Mouse (Mus musculus) CH12.LX (cell line): ENCODE data around the gene Suclg2. TPM values are rescaled to one million over a fixed set of nuclear protein-coding genes. Genes with fewer than 3 reads are reported as not detected.

ENCODE experiments used
- DNase-seq: peaks from one replicate; pipeline ENCODE4 v3.0.0-alpha.2; 2013; ENCODE audit errors: extremely low read depth
- H3K27ac ChIP-seq: 2 replicates; pipeline ENCODE4 v1.5.1; 2012; ENCODE audit warnings: low read depth, mild to moderate bottlenecking, control low read depth, moderate library complexity; ENCODE audit not compliant: insufficient read depth
- H3K27me3 ChIP-seq: replicated peaks from 2 replicates; pipeline ENCODE3; 2012; ENCODE audit warnings: inconsistent platforms
- H3K36me3 ChIP-seq, 2 experiments: replicated peaks in 1 of 2; 2 replicates each; pipeline versions ENCODE3 to v1.6.1; 2012; ENCODE audit warnings: inconsistent platforms in 1 of 2, low read length in 1 of 2, mild to moderate bottlenecking in 1 of 2, mixed read lengths in 1 of 2, moderate library complexity in 1 of 2; ENCODE audit not compliant: control insufficient read depth in 1 of 2, insufficient read depth in 1 of 2
- H3K4me1 ChIP-seq, 2 experiments: 2 replicates each; pipeline ENCODE4 v1.6.1; 2012; ENCODE audit warnings: inconsistent platforms in 1 of 2, moderate library complexity in 1 of 2; ENCODE audit not compliant: insufficient read depth in 2 of 2, control insufficient read depth in 1 of 2
- H3K4me2 ChIP-seq: 2 replicates; pipeline ENCODE4 v1.6.1; 2012; ENCODE audit warnings: low read depth, mild to moderate bottlenecking, control low read depth; ENCODE audit not compliant: poor library complexity, insufficient read depth, severe bottlenecking
- H3K4me3 ChIP-seq, 3 experiments: fragments of 150-350 bp in 1 of 3; sonication (generic) in 1 of 3; replicated peaks in 1 of 3; 2 replicates each; pipeline versions ENCODE3 to v1.5.1; 2011 to 2012; ENCODE audit warnings: low read depth in 2 of 3, low read length in 2 of 3, mild to moderate bottlenecking in 2 of 3, moderate library complexity in 2 of 3, control low read depth in 1 of 3, improper control_type of control experiment in 1 of 3, inconsistent platforms in 1 of 3, mixed read lengths in 1 of 3; ENCODE audit not compliant: poor library complexity in 1 of 3
- H3K79me2 ChIP-seq: replicated peaks from 2 replicates; pipeline ENCODE4 v1.6.1; 2012; ENCODE audit warnings: mild to moderate bottlenecking, moderate library complexity; ENCODE audit not compliant: control insufficient read depth, poor library complexity, insufficient read depth, severe bottlenecking; ENCODE audit errors: extremely low read depth
- H3K9ac ChIP-seq: 2 replicates; pipeline ENCODE4 v1.6.1; 2012; ENCODE audit warnings: low read depth, mild to moderate bottlenecking, control low read depth, moderate library complexity; ENCODE audit not compliant: insufficient read depth
- H3K9me3 ChIP-seq: replicated peaks from 2 replicates; pipeline ENCODE3; 2012; ENCODE audit warnings: low read length, inconsistent platforms, mixed read lengths
- BHLHE40 ChIP-seq: IDR thresholded peaks from 2 replicates; pipeline ENCODE4 v1.6.1; 2011; ENCODE audit warnings: mild to moderate bottlenecking, low read depth, low read length, improper control_type of control experiment
- CHD2 ChIP-seq: IDR thresholded peaks from 2 replicates; pipeline ENCODE4 v1.6.1; 2011; ENCODE audit warnings: low read length, improper control_type of control experiment
- ELF1 ChIP-seq: IDR thresholded peaks from 2 replicates; pipeline ENCODE4 v1.6.1; 2014; ENCODE audit warnings: low read depth, mild to moderate bottlenecking, inconsistent platforms, low read length, improper control_type of control experiment
- GABPA ChIP-seq: IDR thresholded peaks from 2 replicates; pipeline ENCODE4 v1.6.1; 2012; ENCODE audit warnings: low read depth, low read length, improper control_type of control experiment, inconsistent platforms; ENCODE audit not compliant: insufficient replicate concordance
- IRF4 ChIP-seq: IDR thresholded peaks from 2 replicates; pipeline ENCODE4 v1.6.1; 2014; ENCODE audit warnings: low read depth, mild to moderate bottlenecking, inconsistent platforms, low read length, improper control_type of control experiment
- MAX ChIP-seq: IDR thresholded peaks from 2 replicates; pipeline ENCODE4 v1.6.1; 2011; ENCODE audit warnings: low read length, improper control_type of control experiment
- MAZ ChIP-seq: IDR thresholded peaks from 2 replicates; pipeline ENCODE4 v1.6.1; 2012; ENCODE audit warnings: low read depth, mild to moderate bottlenecking, inconsistent platforms, low read length, improper control_type of control experiment, moderate library complexity
- MXI1 ChIP-seq: IDR thresholded peaks from 2 replicates; pipeline ENCODE4 v1.6.1; 2011; ENCODE audit warnings: mild to moderate bottlenecking, low read depth, low read length, improper control_type of control experiment
- MYC ChIP-seq: IDR thresholded peaks from 2 replicates; pipeline ENCODE4 v1.6.1; 2011; ENCODE audit warnings: low read depth, mild to moderate bottlenecking, improper control_type of control experiment, low read length
- NELFE ChIP-seq: IDR thresholded peaks from 2 replicates; pipeline ENCODE4 v1.6.1; 2011; ENCODE audit warnings: low read depth, low read length, improper control_type of control experiment
- NRF1 ChIP-seq: IDR thresholded peaks from 2 replicates; pipeline ENCODE4 v1.6.1; 2014; ENCODE audit warnings: low read depth, mild to moderate bottlenecking, inconsistent platforms, low read length, improper control_type of control experiment, moderate library complexity
- POLR2A ChIP-seq: IDR thresholded peaks from 2 replicates; pipeline ENCODE4 v1.6.1; 2011; ENCODE audit warnings: low read depth, mild to moderate bottlenecking, improper control_type of control experiment, low read length
- RCOR1 ChIP-seq: conservative IDR thresholded peaks from 2 replicates; pipeline ENCODE4 v1.6.1; 2012; ENCODE audit warnings: low read depth, mild to moderate bottlenecking, inconsistent platforms, low read length, improper control_type of control experiment
- SIN3A ChIP-seq: IDR thresholded peaks from 2 replicates; pipeline ENCODE4 v1.6.1; 2012; ENCODE audit warnings: low read length, improper control_type of control experiment, inconsistent platforms
- TBP ChIP-seq: conservative IDR thresholded peaks from 2 replicates; pipeline ENCODE4 v1.6.1; 2011; ENCODE audit warnings: low read depth, low read length, improper control_type of control experiment
- TCF12 ChIP-seq: IDR thresholded peaks from 2 replicates; pipeline ENCODE4 v1.6.1; 2014; ENCODE audit warnings: low read depth, mild to moderate bottlenecking, inconsistent platforms, low read length, improper control_type of control experiment
- UBTF ChIP-seq: IDR thresholded peaks from 2 replicates; pipeline ENCODE4 v1.6.1; 2012; ENCODE audit warnings: low read depth, mild to moderate bottlenecking, inconsistent platforms, low read length, improper control_type of control experiment, moderate library complexity
- USF1 ChIP-seq: IDR thresholded peaks from 2 replicates; pipeline ENCODE4 v1.6.1; 2014; ENCODE audit warnings: low read depth, mild to moderate bottlenecking, inconsistent platforms, low read length, improper control_type of control experiment
- ZKSCAN1 ChIP-seq: IDR thresholded peaks from 2 replicates; pipeline ENCODE4 v1.6.1; 2012; ENCODE audit warnings: low read depth, inconsistent platforms, low read length, improper control_type of control experiment, borderline replicate concordance
- dilution Hi-C: fragments of 300-500 bp; cut with MboI; formaldehyde crosslinking; loops from 2 replicates; pipeline ENCODE4 v1.14.3; 2020; ENCODE audit warnings: low sequenced_read_pairs; ENCODE audit not compliant: extremely low pct_unique_long_range_greater_than_20kb, extremely low pct_ligation_motif_present
- in situ Hi-C: fragments of 300-500 bp; cut with MboI; formaldehyde crosslinking; loops from 3 replicates; pipeline ENCODE4 v1.14.3; 2019; ENCODE audit warnings: low sequenced_read_pairs, low pct_ligation_motif_present, low pct_unique_long_range_greater_than_20kb, mixed read lengths
- polyA plus RNA-seq: library from polyadenylated mRNA; unstranded; fragments of >175 nt; gene quantifications from 2 replicates; pipeline ENCODE4 v1.2.1, GENCODE M21; 2012; ENCODE audit warnings: low read depth; ENCODE audit not compliant: insufficient read length
- total RNA-seq, 2 experiments: library from RNA; depleted of rRNA; stranded (reverse); fragments of 300-350 nt in 1 of 2; fragments of >200 nt in 1 of 2; gene quantifications; 2 replicates each; pipeline ENCODE4 v1.2.3; 2012 to 2014

Gene Suclg2
- total RNA-seq (2012; rRNA removed) (48.3 and 49.0 TPM in 2 replicates), total RNA-seq (2014; rRNA removed) (86.2 and 90.6 TPM in 2 replicates), polyA plus RNA-seq (46.5 and 66.8 TPM in 2 replicates)

DNA sequence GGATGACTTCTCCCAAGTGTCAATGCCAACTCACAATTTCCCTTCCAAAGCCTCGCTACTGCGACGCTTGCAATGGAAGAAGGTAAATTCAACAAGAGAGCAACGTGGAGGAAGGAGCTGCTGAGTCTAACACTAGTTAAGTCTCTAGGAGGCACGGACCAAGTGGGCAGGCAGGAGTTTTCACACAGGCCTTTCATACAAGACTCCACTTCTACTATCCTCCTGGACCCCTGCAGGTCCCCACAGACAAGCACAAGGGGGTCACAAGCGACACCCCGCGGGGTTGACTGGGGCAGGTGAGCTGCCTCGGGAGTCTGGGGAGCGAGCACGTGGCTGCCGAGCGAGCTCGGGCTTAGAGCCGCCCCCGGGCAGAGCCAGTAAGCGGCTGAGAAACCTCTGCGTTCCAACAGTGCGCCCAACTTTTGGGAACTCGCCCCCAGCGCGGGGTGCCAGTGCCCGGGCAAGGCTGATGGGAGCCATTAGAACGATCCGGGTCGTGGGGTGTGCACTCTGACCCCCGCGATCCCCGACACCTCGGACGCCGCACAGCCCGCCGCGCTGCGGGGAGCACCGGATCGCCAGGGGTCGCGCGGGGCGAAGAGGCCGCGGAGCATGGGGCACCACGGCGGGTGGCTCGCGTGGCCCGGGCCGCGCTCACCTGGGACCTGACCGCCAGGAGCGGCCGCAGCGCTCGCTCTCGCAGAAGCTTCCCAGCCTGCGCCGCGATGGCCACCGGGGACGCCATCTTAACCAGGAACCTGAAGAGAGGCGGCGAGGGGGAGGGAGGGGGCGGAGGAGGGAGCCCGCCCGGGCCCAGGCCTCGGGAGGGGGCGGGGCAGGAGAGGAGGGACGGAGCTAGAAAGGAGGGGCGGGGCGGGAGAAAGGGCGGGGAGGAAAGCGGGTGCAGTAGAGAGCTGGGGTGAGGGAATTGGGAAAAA, at the start of gene Suclg2:
Gene Suclg2 (minus strand): TSS at position 770 of the 938 bp plus-strand sequence.
- Histone ChIP-seq H3K4me3 (peak within 1 kb of the TSS; percentile 69 to 95 (median 89)), H3K4me1 (peaks cover 8 to 40% of the 10 kb centered on the region in 2 experiments), H3K9me3 (peaks cover 12% of the 10 kb centered on the region), H3K4me2 (peak within 1 kb of the TSS; percentile 60), H3K36me3 (peaks cover 0 to 24% of the 10 kb centered on the region in 2 experiments), H3K9ac (peak within 1 kb of the TSS; percentile 90), H3K27ac (0 out of 2 replicates have a peak within 1 kb of the TSS, but pooled peaks have one; percentile 4), H3K27me3 (no peaks in the 10 kb centered on the region), H3K79me2 (peaks cover 9% of the 10 kb centered on the region; the same call in 1 of the 2 replicates)
- DNase-seq: peak; percentile 87
- TF ChIP-seq TBP (0 out of 2 replicates have a peak, but pooled peaks have one; percentile 12), SIN3A (peak; percentile 66), BHLHE40 (peak; percentile 67), TCF12 (peak; percentile 74; the same call in 1 of the 2 replicates), NELFE (peak; percentile 78; the same call in 1 of the 2 replicates), IRF4 (no peak), POLR2A (peak; percentile 79), MAX (peak; percentile 92), ZKSCAN1 (no peak), GABPA (no peak), UBTF (peak; percentile 59; the same call in 1 of the 2 replicates), MXI1 (peak; percentile 97), RCOR1 (no peak), MAZ (peak; percentile 84), CHD2 (peak; percentile 35; the same call in 1 of the 2 replicates), MYC (peak; percentile 87), USF1 (no peak), ELF1 (peak; percentile 66; the same call in 1 of the 2 replicates), NRF1 (0 out of 2 replicates have a peak, but pooled peaks have one; percentile 46)
- dilution Hi-C loops: no loop called here
- in situ Hi-C loops: no loop called here
